Mouse (Mus musculus): ENCODE data around the gene 0610012G03Rik. TPM values are rescaled to one million over a fixed set of nuclear protein-coding genes. Genes with fewer than 3 reads are reported as not detected.

The 0610012G03Rik gene
- total RNA-seq (2023), result 13.3 TPM

GRCm38 (mm10) chr16:31948345-31948774, at the start of gene 0610012G03Rik, which contains the start of gene Ncbp2:
Gene 0610012G03Rik (minus strand): TSS chr16:31948494.
Gene Ncbp2 (plus strand): TSS chr16:31948513.

DNA sequence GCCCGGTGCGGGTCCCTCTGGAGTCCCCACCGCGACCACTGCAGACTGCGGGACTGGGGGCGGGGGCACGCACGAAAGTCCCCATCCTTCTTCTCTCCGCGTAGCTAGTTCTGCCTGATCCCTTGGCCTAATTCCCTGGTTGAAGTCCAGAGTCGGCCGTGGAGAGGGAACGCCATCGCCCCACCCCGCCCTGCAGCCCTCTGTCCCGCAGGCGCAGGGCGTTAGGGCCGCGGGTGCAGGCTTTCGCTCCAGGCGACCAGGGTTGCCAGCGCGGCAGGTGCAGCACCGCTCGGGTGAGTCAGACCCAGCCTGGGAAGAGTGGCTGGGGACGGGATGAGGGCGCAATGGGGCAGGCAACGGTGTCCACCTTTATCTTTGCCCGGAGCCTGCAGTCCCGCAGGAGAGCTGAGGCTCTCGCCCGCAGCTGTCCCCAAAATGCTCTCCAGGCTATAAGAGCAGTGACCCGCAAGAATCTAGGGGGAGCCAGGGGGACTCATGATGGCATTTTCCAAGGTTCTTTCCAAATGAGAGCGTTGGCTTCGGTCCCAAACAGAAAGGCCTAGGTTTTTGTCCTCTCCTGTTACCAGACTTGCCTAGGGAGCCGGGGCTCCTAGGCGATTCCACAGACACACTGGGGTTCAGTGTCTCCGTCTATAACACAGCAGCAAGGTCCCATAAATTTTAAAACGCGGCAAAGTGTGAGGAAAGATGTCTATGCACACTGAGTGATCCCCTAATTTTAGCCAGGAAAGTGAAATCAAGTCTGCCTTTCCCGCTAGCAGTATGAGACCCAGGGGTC, 14.3 kb downstream of the 0610012G03Rik start, which contains the start of gene Pigz:
Gene Pigz, plus strand, starts transcription at position 101 of the 799 bp plus-strand sequence.

Other genes with a start within 250 kb of the 0610012G03Rik start
- not detected for gene Meltf, start 69.7 kb downstream of the 0610012G03Rik start, total RNA-seq (2023)
- not detected for gene Pigz, start 14.6 kb downstream of the 0610012G03Rik start, total RNA-seq (2023)
- gene Ncbp2, start within 50 bp of the 0610012G03Rik start, total RNA-seq (2023), result 20.7 TPM
- gene Senp5, start 54.8 kb upstream of the 0610012G03Rik start, total RNA-seq (2023), result 28.0 TPM
- 106 TPM for gene Pak2, start 130.8 kb upstream of the 0610012G03Rik start, total RNA-seq (2023)
- gene Pigx, start 151.2 kb upstream of the 0610012G03Rik start, total RNA-seq (2023), result 50.2 TPM
- gene Cep19, start 151.3 kb upstream of the 0610012G03Rik start, total RNA-seq (2023), result 11.7 TPM
- 74.4 TPM for gene Nrros, start 217.1 kb upstream of the 0610012G03Rik start, total RNA-seq (2023)
- gene Bex6, start 231.3 kb upstream of the 0610012G03Rik start, total RNA-seq (2023), result not detected